In genomic region chr10:61534371-61535101, GRCm38 (mm10) we compare ENCODE assay signal across 8 mouse cellular contexts. TPM values are rescaled to one million over a fixed set of nuclear protein-coding genes. Genes with fewer than 3 reads are reported as not detected.
DNase-seq lines count a peak whose midpoint lies in the region; ATAC-seq lines count a peak whose summit lies in the region.

No protein-coding gene starts in this region.

- no peak overlapping the region for H3K4me2 ChIP-seq in kidney, embryonic 16.5 days (replicated peaks; ENCODE audit: low read depth, low read length)
- no peak overlapping the region for H3K4me2 ChIP-seq in embryonic facial prominence, embryonic 15.5 days (replicated peaks)
- H3K4me2 ChIP-seq in intestine, embryonic 15.5 days (replicated peaks): no peak overlapping the region

- WGBS in kidney, embryonic 16.5 days: 73% methylated on average over 3 of the region's 3 CpGs
- WGBS in embryonic facial prominence, embryonic 15.5 days: 45% methylated on average over 3 of the region's 3 CpGs
- WGBS in intestine, embryonic 15.5 days: 71% methylated on average over 3 of the region's 3 CpGs

- peak; percentile 64 for ATAC-seq in kidney, embryonic 16.5 days (ENCODE audit: low FRiP score, low TSS enrichment)
- peak; percentile 62; the same call in 1 of the 2 replicates for ATAC-seq in embryonic facial prominence, embryonic 15.5 days (ENCODE audit: insufficient number of reproducible peaks, low FRiP score, low TSS enrichment, low read depth)
- ATAC-seq in intestine, embryonic 15.5 days: peak; percentile 69

- peaks cover 29% of the 10 kb centered on the region for H3K4me1 ChIP-seq in kidney, embryonic 16.5 days (ENCODE audit: insufficient read depth, low read length)
- H3K4me1 ChIP-seq in embryonic facial prominence, embryonic 15.5 days: peaks cover 42% of the 10 kb centered on the region
- H3K4me1 ChIP-seq in intestine, embryonic 15.5 days (replicated peaks): peaks cover 27% of the 10 kb centered on the region

- DNase-seq in kidney, adult 11 months: no peak
- peak; percentile 58 for DNase-seq in lung, postnatal 36 days
- no peak for DNase-seq in layer of hippocampus, postnatal 14 days (ENCODE audit: low spot score in 2 of 2)
- no peak for DNase-seq in ovary, adult 18-20 months (ENCODE audit: low spot score)
- DNase-seq in layer of hippocampus, adult 18-20 months (ENCODE audit: low spot score in 2 of 2): no peak

- H3K27ac ChIP-seq in kidney, embryonic 16.5 days (ENCODE audit: low read length): peak overlapping the region; percentile 72
- peak overlapping the region; percentile 72 for H3K27ac ChIP-seq in embryonic facial prominence, embryonic 15.5 days (replicated peaks)
- H3K27ac ChIP-seq in intestine, embryonic 15.5 days: peak overlapping the region; percentile 70

- no peaks in the 10 kb centered on the region for H3K36me3 ChIP-seq in kidney, embryonic 16.5 days (ENCODE audit: insufficient read depth, low read length)
- H3K36me3 ChIP-seq in embryonic facial prominence, embryonic 15.5 days: no peaks in the 10 kb centered on the region
- no peaks in the 10 kb centered on the region for H3K36me3 ChIP-seq in intestine, embryonic 15.5 days

- no peaks in the 10 kb centered on the region for H3K27me3 ChIP-seq in kidney, embryonic 16.5 days (ENCODE audit: insufficient read depth, low read length)
- H3K27me3 ChIP-seq in embryonic facial prominence, embryonic 15.5 days: no peaks in the 10 kb centered on the region
- no peaks in the 10 kb centered on the region for H3K27me3 ChIP-seq in intestine, embryonic 15.5 days (replicated peaks)

- H3K4me3 ChIP-seq in kidney, embryonic 16.5 days (ENCODE audit: low read length): no peak overlapping the region
- no peak overlapping the region for H3K4me3 ChIP-seq in embryonic facial prominence, embryonic 15.5 days (replicated peaks)
- no peak overlapping the region for H3K4me3 ChIP-seq in intestine, embryonic 15.5 days (replicated peaks)

- H3K9me3 ChIP-seq in kidney, embryonic 16.5 days (ENCODE audit: low read length): no peaks in the 10 kb centered on the region
- H3K9me3 ChIP-seq in embryonic facial prominence, embryonic 15.5 days (replicated peaks): no peaks in the 10 kb centered on the region
- H3K9me3 ChIP-seq in intestine, embryonic 15.5 days: no peaks in the 10 kb centered on the region

- H3K9ac ChIP-seq in kidney, embryonic 16.5 days (replicated peaks; ENCODE audit: low read length): no peak overlapping the region
- no peak overlapping the region for H3K9ac ChIP-seq in embryonic facial prominence, embryonic 15.5 days
- no peak overlapping the region for H3K9ac ChIP-seq in intestine, embryonic 15.5 days

RNA-seq across cellular contexts. Expression of gene Lrrc20, which starts 58.9 kb away (rescaled TPM):
- polyA plus RNA-seq in kidney, embryonic 16.5 days (2015; fragmentation: Nextera tagmentation; extraction: Ambion mirVana): 8.4 and 10.5 TPM in 2 replicates
- 10.0 and 10.5 TPM in 2 replicates for polyA plus RNA-seq in embryonic facial prominence, embryonic 15.5 days (2015; fragmentation: Nextera tagmentation; extraction: Ambion mirVana)
- 5.6 and 5.9 TPM in 2 replicates for polyA plus RNA-seq in intestine, embryonic 15.5 days (2015; fragmentation: Nextera tagmentation; extraction: Ambion mirVana)
- 10 to 100 TPM; 18.7 to 21.6 TPM for total RNA-seq in layer of hippocampus, postnatal 14 days (2021)
- 10 to 100 TPM; 23.2 to 25.2 TPM for total RNA-seq in layer of hippocampus, adult 18-20 months (2021)
